Mouse (Mus musculus): Measurements from ENCODE around the gene Mrps18a.

DNA sequence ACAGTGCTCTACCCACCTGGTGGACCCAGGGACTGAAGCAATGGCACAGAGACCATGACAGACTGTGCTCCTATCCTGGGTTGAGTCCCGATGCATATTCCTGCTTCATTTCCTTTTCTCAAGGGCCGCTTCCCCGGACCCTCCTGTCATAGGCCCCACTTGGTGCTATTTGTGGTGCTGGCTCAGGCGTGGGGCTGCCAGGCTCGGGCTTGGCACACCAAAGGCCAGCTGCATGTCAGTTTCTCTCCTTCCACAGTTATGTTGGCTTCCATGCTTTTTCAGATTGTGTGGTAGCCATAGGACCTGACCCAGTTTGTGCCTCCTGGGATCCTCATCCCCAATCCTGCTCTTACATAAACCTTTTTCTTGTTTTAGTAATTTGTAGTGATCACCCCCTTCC is 58.0 kb downstream of the Mrps18a start:
- no peak for TF ChIP-seq CTCF (IDR thresholded peaks at IDR 0.05; ENCODE audit: low read depth, low read length)
- TF ChIP-seq POLR2A (IDR thresholded peaks at IDR 0.05; ENCODE audit: extremely low read depth, insufficient read depth, low read length): no peak
